Mouse (Mus musculus) stomach, postnatal 0 days (tissue): Measurements from ENCODE around the gene Dlgap4.

ENCODE experiments used
- CTCF ChIP-seq: IDR thresholded peaks from 2 replicates; pipeline ENCODE4 v1.5.1; 2016; ENCODE audit warnings: antibody characterized with exemption, low read depth, mild to moderate bottlenecking, moderate library complexity
- EP300 ChIP-seq: optimal IDR thresholded peaks from 2 replicates; pipeline ENCODE3; 2016; ENCODE audit warnings: antibody characterized with exemption

GRCm38 (mm10) chr2:156664993-156665518 lies 51.6 kb downstream of the Dlgap4 start:
- TF ChIP-seq EP300 = no peak
- no peak for TF ChIP-seq CTCF
